7 mouse cellular contexts compared by ENCODE assay signal in genomic region chr3:127639875-127640761, GRCm38 (mm10). TPM values are rescaled to one million over a fixed set of nuclear protein-coding genes. Genes with fewer than 3 reads are reported as not detected.
A peak's percentile ranks its signal among the peaks of the same experiment; 100 is the strongest.
DNase-seq lines count a peak whose midpoint lies in the region; ATAC-seq and TF ChIP-seq lines count a peak whose summit lies in the region.

No protein-coding gene starts in this region.

- no peak overlapping the region for H3K27ac ChIP-seq in thymus, adult 2 months (ENCODE audit: control insufficient read depth, insufficient read depth, low read length)
- no peak overlapping the region for H3K27ac ChIP-seq in embryonic facial prominence, embryonic 11.5 days (replicated peaks; ENCODE audit: low read depth, low read length)
- no peak overlapping the region for H3K27ac ChIP-seq in hindbrain, embryonic 14.5 days
- no peak overlapping the region for H3K27ac ChIP-seq in liver, embryonic 12.5 days

- H3K9me3 ChIP-seq in embryonic facial prominence, embryonic 11.5 days (replicated peaks; ENCODE audit: control insufficient read depth, low read length) = no peaks in the 10 kb centered on the region
- no peaks in the 10 kb centered on the region for H3K9me3 ChIP-seq in hindbrain, embryonic 14.5 days (ENCODE audit: control insufficient read depth, low read length)
- H3K9me3 ChIP-seq in liver, embryonic 12.5 days (replicated peaks) = no peaks in the 10 kb centered on the region

- DNase-seq in thymus, adult 2 months = peak; percentile 41
- no peak for DNase-seq in thymus, adult 18-20 months
- DNase-seq in embryonic facial prominence, embryonic 11.5 days (ENCODE audit: low spot score) = peak; percentile 79
- DNase-seq in hindbrain, embryonic 14.5 days (ENCODE audit: low spot score) = peak; percentile 58
- peak; percentile 92 for DNase-seq in retina, embryonic 14.5 days (ENCODE audit: low spot score)
- DNase-seq in left cerebral cortex, adult 11 months (ENCODE audit: low spot score) = no peak

- H3K4me3 ChIP-seq in thymus, adult 2 months (ENCODE audit: control insufficient read depth, insufficient read depth, low read length) = no peak overlapping the region
- H3K4me3 ChIP-seq in embryonic facial prominence, embryonic 11.5 days (ENCODE audit: low read depth, low read length) = no peak overlapping the region
- peak overlapping the region; percentile 13 for H3K4me3 ChIP-seq in hindbrain, embryonic 14.5 days (replicated peaks; ENCODE audit: low read length)
- H3K4me3 ChIP-seq in liver, embryonic 12.5 days = no peak overlapping the region

- no peaks in the 10 kb centered on the region for H3K4me1 ChIP-seq in thymus, adult 2 months (replicated peaks; ENCODE audit: control insufficient read depth, insufficient read depth, low read length)
- H3K4me1 ChIP-seq in embryonic facial prominence, embryonic 11.5 days (ENCODE audit: control insufficient read depth, insufficient read depth, low read length) = no peaks in the 10 kb centered on the region; the same call in 1 of the 2 replicates
- H3K4me1 ChIP-seq in hindbrain, embryonic 14.5 days (replicated peaks; ENCODE audit: control insufficient read depth, insufficient read depth, low read length) = peaks cover 27% of the 10 kb centered on the region
- no peaks in the 10 kb centered on the region for H3K4me1 ChIP-seq in liver, embryonic 12.5 days

- peaks cover 24% of the 10 kb centered on the region for H3K27me3 ChIP-seq in thymus, adult 2 months (ENCODE audit: control insufficient read depth, insufficient read depth, low read length)
- H3K27me3 ChIP-seq in embryonic facial prominence, embryonic 11.5 days (ENCODE audit: control insufficient read depth, insufficient read depth, low read length) = peaks cover 65% of the 10 kb centered on the region
- H3K27me3 ChIP-seq in hindbrain, embryonic 14.5 days (ENCODE audit: control insufficient read depth, insufficient read depth, low read length) = peaks cover 89% of the 10 kb centered on the region
- H3K27me3 ChIP-seq in liver, embryonic 12.5 days (replicated peaks) = peaks cover 94% of the 10 kb centered on the region

- 0 out of 2 replicates have a peak, but pooled peaks have one; percentile 61 for TF ChIP-seq CTCF in thymus, adult 2 months (IDR thresholded peaks at IDR 0.05; ENCODE audit: borderline replicate concordance, control insufficient read depth, extremely low read depth, insufficient read depth, low read length, poor library complexity)

- H3K9ac ChIP-seq in embryonic facial prominence, embryonic 11.5 days (replicated peaks; ENCODE audit: low read length) = no peak overlapping the region
- H3K9ac ChIP-seq in hindbrain, embryonic 14.5 days = no peak overlapping the region
- no peak overlapping the region for H3K9ac ChIP-seq in liver, embryonic 12.5 days

- WGBS in thymus, adult 2 months = 9% methylated on average over 36 of the region's 36 CpGs
- WGBS in embryonic facial prominence, embryonic 11.5 days = under 1% methylated on average over 36 of the region's 36 CpGs
- under 1% methylated on average over 36 of the region's 36 CpGs for WGBS in hindbrain, embryonic 14.5 days
- 3% methylated on average over 35 of the region's 36 CpGs for WGBS in liver, embryonic 12.5 days (ENCODE audit: insufficient replicate concordance)

- H3K4me2 ChIP-seq in embryonic facial prominence, embryonic 11.5 days (ENCODE audit: low read depth, low read length) = no peak overlapping the region
- H3K4me2 ChIP-seq in hindbrain, embryonic 14.5 days (replicated peaks) = peak overlapping the region; percentile 40
- H3K4me2 ChIP-seq in liver, embryonic 12.5 days = no peak overlapping the region

- TF ChIP-seq POLR2A in thymus, adult 2 months (IDR thresholded peaks at IDR 0.05; ENCODE audit: control insufficient read depth, extremely low read depth, insufficient read depth, low read length, poor library complexity) = no peak

- peak; percentile 82 for ATAC-seq in embryonic facial prominence, embryonic 11.5 days (replicated peaks; ENCODE audit: insufficient number of reproducible peaks, low FRiP score, low TSS enrichment, low read depth)
- ATAC-seq in hindbrain, embryonic 14.5 days (ENCODE audit: low FRiP score) = peak; percentile 53; the same call in 1 of the 2 replicates
- ATAC-seq in liver, embryonic 12.5 days = peak; percentile 47; the same call in 1 of the 2 replicates

- no peaks in the 10 kb centered on the region for H3K36me3 ChIP-seq in thymus, adult 2 months (ENCODE audit: control insufficient read depth, insufficient read depth, low read length)
- no peaks in the 10 kb centered on the region for H3K36me3 ChIP-seq in embryonic facial prominence, embryonic 11.5 days (replicated peaks; ENCODE audit: control insufficient read depth, insufficient read depth, low read depth, low read length)
- H3K36me3 ChIP-seq in hindbrain, embryonic 14.5 days (replicated peaks; ENCODE audit: control insufficient read depth, insufficient read depth) = no peaks in the 10 kb centered on the region
- no peaks in the 10 kb centered on the region for H3K36me3 ChIP-seq in liver, embryonic 12.5 days

RNA-seq across cellular contexts. Expression of gene Neurog2, which starts 7.2 kb away (rescaled TPM):
- polyA plus RNA-seq in thymus, adult 2 months (2012; rRNA removed) = 0.09 and 0.20 TPM in 2 replicates
- 3.5 and 9.5 TPM in 2 replicates for polyA plus RNA-seq in embryonic facial prominence, embryonic 11.5 days (2014; fragmentation: Nextera tagmentation; extraction: Ambion mirVana)
- polyA plus RNA-seq in hindbrain, embryonic 14.5 days (2014; fragmentation: Nextera tagmentation; extraction: Ambion mirVana) = 3.8 and 6.4 TPM in 2 replicates
- not detected in 2 replicates for polyA plus RNA-seq in liver, embryonic 12.5 days (2016; fragmentation: Nextera tagmentation; extraction: Ambion mirVana)

Comparison
In these comparisons a context has a peak if more than half of its experiments do, and no peak if none do; other contexts are left out.
1. DNase-seq: peak in thymus, adult 2 months (single experiment), embryonic facial prominence, embryonic 11.5 days (single experiment), hindbrain, embryonic 14.5 days (single experiment) and retina, embryonic 14.5 days (single experiment); none in thymus, adult 18-20 months (0 of 2) and left cerebral cortex, adult 11 months (single experiment).
2. Peak in every context shown above with its lines, with median percentiles within 50 percentile points of each other: ATAC-seq.